Mouse (Mus musculus): ENCODE results near the gene Ms4a15.

Gene Ms4a15

DNA sequence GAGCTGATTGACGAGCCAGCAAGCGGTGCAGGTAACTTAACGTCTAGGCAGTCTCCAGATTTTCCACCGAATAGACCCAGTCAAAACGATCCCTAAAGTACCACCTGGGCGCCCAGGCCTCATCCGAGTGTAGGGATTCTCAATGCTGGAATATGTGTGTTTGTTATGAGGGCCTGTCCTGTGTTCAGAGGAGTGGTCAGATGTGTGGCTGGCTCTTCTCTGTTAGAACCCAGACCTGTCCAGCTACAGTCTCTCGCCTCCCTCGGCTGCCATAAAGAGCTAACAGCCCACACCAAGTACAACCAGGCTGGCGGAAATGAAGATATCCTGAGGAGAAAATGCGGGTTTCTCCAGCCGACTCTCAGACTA, 33.1 kb downstream of the Ms4a15 start:
- DNase-seq (ENCODE audit: low spot score): no peak

DNA sequence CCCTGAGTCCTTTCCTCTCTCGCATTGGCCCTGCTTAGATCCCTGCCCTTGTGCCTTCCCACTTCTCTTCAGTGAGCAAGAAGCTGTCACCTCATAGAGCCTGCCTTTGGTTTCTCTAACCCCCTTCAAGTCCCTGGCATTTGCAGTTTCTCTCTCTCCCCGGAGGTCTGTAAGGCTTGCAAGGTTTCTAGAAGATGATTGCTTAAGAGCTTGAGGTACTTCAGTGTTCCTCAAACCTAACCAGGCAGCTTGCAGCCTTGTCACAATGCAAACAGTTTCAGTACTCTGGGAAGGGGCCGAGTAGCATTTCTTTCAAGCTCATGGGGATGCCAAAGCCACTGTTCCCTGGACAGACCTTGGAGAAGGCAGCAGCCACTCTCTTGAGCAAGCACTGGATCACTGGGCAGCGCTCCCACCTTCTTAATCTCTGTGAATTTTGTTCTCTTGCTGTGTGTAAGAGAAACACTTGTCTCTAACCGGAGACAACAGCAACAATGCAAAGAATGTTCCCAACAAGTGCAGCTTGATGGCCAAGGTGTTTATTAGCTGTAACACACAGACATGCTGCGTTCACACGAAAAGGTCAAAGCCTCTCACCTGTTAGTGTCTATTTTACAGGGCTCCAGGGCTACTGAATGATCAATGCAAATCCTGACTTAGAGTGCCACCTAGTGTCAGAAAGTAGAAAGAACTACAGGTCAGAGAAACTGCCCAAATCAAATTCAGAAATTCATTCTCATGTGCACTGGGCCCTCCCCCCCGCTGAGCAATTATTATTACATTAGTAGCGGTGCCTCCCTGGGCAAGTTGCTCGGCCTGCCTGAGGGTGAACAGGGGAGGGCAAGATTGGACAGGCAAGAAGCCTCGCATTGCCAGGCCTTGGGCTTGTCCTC, 33.7 kb downstream of the Ms4a15 start:
- peak; percentile 52 for DNase-seq (ENCODE audit: low spot score)

DNA sequence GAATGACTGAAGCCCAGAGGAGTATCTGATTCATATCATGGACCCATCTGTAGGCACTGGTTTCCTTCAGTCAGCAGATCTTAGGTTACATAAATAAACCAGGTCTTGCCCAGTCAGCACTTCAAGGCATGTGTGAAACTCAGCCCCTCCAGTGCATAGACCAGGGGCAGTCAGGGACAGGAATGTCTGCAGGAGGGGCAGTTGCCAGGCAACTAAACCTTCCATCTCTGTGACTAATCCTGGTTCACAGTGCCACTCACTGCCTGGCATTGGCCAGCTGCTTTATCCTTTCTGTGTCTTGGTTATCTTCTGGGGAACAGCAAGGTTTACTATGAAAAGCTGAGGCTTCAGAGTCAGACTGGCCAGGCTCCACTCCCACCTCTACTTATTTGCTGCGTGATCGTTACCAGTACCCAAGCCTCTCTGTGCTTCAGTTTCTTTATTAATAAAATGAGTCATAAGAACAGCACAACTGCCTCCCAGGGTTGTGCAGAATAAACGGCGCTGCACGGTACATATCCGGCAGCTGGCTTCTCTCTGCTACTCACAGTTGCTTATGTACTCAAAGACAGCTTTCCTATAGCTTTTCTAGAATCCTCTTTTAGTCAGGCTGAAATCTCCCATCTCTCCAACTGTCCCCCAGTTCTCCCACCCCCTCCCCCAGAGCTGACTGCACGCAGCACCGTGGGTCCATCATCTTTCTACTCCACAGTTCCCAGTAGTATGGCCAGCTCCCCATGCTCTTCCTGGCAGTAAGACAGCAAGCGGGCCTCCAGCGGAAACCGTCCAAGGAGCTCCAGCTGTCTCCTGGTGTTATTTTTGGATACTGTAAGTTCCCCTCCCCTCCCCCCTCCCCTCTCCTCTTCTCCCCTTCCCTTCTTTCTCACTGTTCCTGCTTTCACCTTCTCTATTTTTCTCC, 40.8 kb downstream of the Ms4a15 start:
- DNase-seq (ENCODE audit: low spot score): no peak

DNA sequence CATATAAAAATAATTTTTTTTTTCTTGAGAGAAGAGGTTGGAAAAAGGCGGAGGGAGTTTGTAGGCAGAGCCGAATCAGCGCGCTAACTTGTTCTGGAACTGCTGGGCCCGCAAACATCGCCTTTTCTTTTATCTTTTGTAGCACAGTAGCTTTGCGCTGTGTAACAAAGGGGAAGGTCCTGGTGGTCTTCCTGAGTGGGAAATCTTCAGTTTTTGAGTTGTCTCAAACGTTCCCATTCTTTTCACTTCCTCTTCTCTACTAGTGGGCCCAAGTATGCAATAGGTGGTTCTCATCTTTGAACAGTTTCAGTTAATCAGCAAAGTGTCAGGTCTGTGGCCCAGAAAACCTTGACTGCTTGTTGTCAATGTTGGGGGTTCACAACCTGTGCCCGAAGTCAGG, 43.5 kb downstream of the Ms4a15 start:
- DNase-seq (ENCODE audit: low spot score): no peak

DNA sequence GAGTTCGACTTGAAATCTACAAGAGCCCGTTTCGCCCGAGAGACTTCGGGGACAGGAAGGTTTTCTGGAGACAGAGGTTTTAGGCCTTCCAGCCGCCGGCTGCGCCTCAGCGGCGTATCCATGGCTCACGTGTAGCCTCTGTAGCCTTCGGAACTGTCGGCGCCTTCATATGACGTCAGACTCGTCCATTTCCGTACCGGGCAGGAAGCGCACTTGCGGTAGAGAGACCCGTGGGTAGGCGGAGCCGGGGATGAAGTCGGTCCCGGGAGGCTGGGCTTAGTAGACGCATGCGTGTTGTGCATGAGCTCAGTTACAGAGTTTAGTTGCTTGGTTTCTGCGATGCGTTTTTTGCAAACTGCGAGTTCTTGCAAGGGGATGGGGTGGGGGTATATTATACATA, 43.9 kb downstream of the Ms4a15 start, which contains the start of gene Ccdc86:
Gene Ccdc86 (minus strand): TSS at position 155 of the 400 bp plus-strand sequence.
- DNase-seq (ENCODE audit: low spot score): peak; percentile 93

DNA sequence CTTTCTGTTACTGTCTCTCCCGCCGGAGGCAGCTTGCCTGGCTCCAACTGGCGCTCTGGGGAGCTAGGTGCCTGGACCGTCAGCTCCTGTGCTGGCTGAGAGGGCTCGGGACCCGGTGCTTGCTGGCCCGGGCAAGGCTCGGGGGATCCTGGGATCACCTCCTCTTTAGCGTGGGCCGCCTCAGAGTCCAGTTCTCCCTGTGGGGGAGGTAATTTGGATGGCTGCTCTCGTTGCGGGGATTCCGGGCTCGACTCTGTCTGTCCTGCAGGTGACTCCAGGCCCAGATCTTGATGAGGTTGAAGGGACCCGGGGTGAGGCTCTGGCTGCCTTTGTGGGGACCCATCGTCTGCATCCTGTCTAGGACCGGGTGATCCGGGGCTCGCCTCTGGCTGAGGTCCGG, 44.6 kb downstream of the Ms4a15 start:
- no peak for DNase-seq (ENCODE audit: low spot score)

DNA sequence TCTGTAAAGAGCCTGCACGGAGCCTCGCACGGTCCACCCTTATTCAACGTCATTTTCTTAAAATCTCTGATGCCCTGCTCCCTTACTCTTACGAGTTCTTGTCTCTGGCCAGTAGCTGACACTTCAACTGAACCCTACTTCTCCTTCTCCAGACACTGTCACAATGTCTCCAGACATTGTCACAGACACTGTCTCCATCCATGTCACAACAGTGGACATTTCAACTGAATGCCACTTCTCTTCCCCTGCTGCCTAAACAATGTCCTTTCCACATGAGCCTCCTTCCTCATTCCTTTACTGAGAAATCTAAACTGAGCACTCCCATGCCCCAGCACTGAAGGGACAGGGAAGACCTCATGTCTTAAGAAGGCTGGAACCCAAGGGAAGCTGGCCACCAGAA, 45.8 kb downstream of the Ms4a15 start:
- DNase-seq (ENCODE audit: low spot score): no peak

DNA sequence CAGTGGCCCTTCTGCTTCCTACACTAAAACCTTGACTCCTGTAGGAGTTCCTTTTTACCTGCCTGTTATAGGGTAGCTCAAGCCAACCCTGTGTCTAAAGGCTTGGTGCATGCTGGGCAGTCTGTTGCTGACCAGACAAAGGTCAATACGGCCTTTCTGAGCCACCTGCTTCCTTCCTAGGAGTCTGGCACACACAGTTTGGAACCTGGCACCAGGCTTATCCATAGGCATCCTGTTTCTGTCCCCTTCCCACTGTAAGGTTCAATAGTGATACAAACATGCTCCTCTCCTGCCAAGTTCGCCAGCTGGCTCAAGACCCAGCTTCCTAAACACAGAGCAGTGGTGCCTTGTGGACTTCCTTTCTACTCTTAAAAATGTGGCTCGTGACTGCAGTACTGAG, 46.5 kb downstream of the Ms4a15 start:
- DNase-seq (ENCODE audit: low spot score): no peak

DNA sequence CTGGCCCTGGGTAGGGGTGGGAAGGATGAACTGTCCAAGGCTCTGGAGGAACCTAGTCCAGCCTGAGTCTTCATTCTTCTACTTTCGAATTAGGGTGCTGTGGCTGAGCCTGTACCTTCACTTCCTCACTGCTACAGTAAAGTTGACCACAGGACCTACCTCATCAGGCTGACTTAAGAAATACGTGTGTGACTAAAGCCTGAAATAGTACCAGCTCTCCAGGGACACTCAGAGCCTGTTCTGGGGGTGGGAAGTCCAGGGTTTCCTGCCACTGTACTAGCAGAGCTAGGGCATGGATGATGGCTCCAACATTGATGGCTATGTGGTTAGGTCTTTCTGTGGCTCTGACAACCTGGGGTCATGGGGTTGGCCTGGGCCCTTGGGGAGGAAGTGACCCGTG, 49.1 kb downstream of the Ms4a15 start:
- DNase-seq (ENCODE audit: low spot score): no peak

DNA sequence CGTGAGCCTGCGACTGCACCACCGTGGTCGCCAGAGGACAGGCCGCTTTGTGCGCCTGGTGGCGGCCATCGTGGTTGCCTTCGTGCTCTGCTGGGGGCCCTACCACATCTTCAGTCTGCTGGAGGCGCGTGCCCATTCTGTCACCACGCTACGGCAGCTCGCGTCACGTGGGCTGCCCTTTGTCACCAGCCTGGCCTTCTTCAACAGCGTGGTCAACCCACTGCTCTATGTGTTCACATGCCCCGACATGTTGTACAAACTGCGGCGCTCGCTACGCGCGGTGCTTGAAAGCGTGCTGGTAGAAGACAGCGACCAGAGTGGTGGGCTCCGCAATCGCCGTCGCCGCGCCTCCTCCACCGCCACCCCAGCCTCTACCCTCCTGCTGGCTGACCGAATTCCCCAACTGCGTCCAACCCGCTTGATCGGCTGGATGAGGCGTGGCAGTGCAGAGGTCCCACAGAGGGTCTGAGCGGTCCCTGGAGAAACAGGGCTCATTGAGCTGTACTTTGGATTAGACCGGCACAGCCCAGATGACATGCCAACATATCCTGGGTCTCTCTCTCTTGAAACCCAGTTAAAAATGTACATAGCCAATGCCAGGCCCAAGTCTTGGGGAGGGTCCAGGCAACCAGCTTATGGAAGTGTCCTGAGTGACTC, 52.1 kb downstream of the Ms4a15 start:
- no peak for DNase-seq (ENCODE audit: low spot score)

DNA sequence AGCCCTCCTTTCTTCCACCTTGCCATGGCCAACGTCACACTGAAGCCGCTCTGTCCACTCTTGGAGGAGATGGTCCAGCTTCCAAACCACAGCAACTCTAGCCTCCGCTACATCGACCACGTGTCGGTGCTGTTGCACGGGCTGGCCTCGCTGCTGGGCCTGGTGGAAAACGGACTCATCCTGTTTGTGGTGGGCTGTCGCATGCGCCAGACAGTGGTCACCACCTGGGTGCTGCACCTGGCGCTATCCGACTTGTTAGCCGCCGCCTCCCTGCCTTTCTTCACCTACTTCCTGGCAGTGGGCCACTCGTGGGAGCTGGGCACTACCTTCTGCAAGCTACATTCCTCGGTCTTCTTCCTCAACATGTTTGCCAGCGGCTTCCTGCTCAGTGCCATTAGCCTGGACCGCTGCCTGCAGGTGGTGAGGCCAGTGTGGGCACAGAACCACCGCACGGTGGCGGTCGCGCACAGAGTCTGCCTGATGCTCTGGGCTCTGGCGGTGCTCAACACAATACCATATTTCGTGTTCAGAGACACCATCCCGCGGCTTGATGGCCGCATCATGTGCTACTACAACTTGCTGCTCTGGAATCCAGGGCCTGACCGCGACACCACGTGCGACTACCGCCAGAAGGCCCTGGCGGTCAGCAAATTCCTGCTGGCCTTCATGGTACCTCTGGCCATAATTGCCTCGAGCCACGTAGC, 52.8 kb downstream of the Ms4a15 start:
- DNase-seq (ENCODE audit: low spot score): peak; percentile 63

DNA sequence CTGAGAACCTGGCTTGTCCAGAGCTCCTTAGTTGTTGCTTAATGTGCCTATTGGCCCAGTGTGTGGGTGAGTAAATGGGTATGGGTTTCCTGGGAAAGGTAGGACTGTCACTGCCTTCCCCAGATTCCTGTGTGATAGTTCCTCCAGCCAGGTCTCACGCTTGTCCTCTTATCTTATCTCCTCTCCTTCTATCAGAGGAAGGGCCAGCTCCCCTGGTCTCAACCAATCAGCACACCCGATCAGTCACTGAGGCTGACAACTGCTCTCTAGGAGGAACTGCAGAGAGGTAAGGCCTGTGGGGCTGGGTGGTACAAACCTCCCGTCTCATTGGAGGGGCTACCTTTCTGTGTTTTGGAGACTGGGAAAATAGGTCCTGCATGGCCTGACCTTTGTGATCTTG, 54.3 kb downstream of the Ms4a15 start:
- no peak for DNase-seq (ENCODE audit: low spot score)

DNA sequence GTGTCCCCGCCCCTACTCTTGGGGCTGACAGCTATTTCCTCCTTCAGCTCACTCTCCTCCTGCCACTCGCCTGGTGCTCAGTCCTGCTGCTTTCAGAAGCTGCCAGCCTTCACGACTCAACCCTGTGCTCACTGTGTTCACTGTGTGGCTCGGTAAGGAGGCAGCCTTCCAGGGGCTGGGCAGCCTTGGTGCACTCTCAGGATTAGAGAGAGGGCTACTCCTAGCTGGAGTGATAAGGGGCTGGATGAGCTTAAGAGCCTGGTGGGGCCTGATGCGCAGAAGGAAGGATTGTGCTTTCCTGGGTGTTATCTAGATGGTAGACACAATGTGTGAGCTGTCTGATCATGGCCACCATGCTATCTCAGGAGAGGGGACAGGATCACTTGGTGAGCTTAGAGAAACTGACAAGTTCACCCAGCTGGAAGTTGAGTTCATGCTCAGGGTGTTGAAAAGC, 55.9 kb downstream of the Ms4a15 start, which contains the start of gene Ptgdr2:
Gene Ptgdr2 (plus strand): TSS at position 51 of the 454 bp plus-strand sequence.
- DNase-seq (ENCODE audit: low spot score): no peak

DNA sequence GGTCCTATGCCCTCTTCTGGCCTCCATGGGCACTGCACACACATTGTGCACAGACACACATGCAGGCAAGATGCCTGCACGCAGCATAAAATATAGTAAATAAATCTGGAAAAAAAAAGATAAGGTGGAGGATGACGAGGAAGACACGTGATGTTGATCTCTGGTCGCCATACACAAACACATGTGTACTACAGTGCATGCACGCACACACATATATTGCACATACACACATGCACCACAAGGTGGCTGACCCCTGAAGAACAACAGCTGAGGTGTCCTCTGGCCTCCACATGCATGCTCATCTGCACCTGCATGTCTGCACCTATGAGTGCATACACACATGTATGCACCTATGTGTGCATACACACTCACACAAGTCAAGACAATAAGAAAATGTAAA, 57.0 kb downstream of the Ms4a15 start:
- DNase-seq (ENCODE audit: low spot score): no peak

DNA sequence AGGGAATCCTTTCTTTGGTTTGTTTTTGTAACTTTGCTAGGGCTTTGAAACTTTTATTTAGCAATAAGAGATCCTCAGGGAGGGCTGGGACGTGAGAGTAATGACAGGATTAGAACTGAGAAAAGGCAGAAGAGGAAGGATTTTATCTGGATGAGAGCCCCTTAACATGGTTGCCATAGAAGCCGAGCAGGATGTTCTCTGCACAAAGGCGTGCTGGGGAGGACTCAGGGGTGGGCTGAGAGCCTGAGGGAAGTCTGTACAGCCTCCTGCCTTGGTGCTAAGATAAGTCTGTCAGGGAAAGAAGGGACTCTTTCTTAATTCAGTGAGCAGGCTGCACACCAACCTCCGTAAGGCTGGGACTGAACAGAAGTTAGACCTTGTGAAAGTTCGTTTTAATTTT, 58.0 kb downstream of the Ms4a15 start:
- DNase-seq (ENCODE audit: low spot score): no peak

DNA sequence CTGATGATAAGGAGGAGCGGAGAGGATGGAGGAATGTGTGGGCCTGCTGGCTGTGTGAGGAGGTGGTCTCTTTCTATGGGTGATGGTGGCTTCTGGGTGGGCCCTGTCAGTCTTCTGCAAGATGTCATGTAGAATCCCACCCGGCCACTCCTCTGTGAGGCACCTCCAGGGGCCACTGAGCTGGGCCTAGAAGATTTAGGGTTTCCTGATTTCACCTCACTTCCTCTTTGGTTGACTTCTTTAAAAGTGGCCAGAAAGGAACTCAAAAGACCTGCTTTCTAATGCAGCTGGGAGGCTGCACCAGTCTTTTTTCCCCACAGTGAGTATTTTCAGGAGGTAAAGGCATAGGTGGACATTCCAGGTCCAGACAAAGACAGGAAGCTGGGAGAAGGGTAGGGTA, 62.4 kb downstream of the Ms4a15 start:
- no peak for DNase-seq (ENCODE audit: low spot score)

Measured in ovary, postnatal 14 days (tissue).